Mouse (Mus musculus): ENCODE measurements around the gene Smarcd2. TPM values are rescaled to one million over a fixed set of nuclear protein-coding genes. Genes with fewer than 3 reads are reported as not detected.
A peak's percentile ranks its signal among the peaks of the same experiment; 100 is the strongest.

Gene Smarcd2
- total and polyA plus RNA-seq, 3 experiments = 94.3 to 116 (median 110) TPM

- Histone ChIP-seq H3K9me3 (replicated peaks; ENCODE audit: low read length) (no peaks in the 10 kb centered on the region), H3K27me3 (replicated peaks) (no peaks in the 10 kb centered on the region), H3K4me1 (ENCODE audit: control insufficient read depth in 1 of 2, insufficient read depth in 2 of 2) (peaks cover 42 to 82% of the 10 kb centered on the region in 2 experiments), H3K27ac (ENCODE audit: insufficient read depth, low read depth) (peak overlapping the region; percentile 99), H3K79me2 (replicated peaks; ENCODE audit: control insufficient read depth, extremely low read depth, insufficient read depth, poor library complexity, severe bottlenecking) (peaks cover 37% of the 10 kb centered on the region), H3K36me3 (replicated peaks in 1 of 2; ENCODE audit: control insufficient read depth in 1 of 2, insufficient read depth in 1 of 2, low read length in 1 of 2) (peaks cover 34 to 35% of the 10 kb centered on the region in 2 experiments), H3K4me2 (ENCODE audit: insufficient read depth, low read depth, poor library complexity, severe bottlenecking) (peak overlapping the region; percentile 55), H3K4me3 (replicated peaks in 1 of 3; ENCODE audit: low read depth in 2 of 3, low read length in 2 of 3, poor library complexity in 1 of 3) (peak overlapping the region; percentile 75 to 97 (median 97)), H3K9ac (ENCODE audit: insufficient read depth, low read depth) (peak overlapping the region; percentile 100)
- dilution Hi-C loops (cut with MboI; ENCODE audit: extremely low pct_ligation_motif_present, extremely low pct_unique_long_range_greater_than_20kb, low sequenced_read_pairs) (no loop called here), in situ Hi-C loops (cut with MboI; ENCODE audit: low pct_ligation_motif_present, low pct_unique_long_range_greater_than_20kb, low sequenced_read_pairs) (loop anchor here (25.0 kb wide), 1 partner anchor 449 kb away; the partner anchor contains the start of genes Milr1 and Pecam1)
- TF ChIP-seq GABPA (IDR thresholded peaks at IDR 0.05; ENCODE audit: insufficient replicate concordance, low read depth, low read length) (no peak), ZMIZ1 (IDR thresholded peaks at IDR 0.05; ENCODE audit: low read depth, low read length) (peak; percentile 56), CHD2 (IDR thresholded peaks at IDR 0.05; ENCODE audit: low read length) (peak; percentile 64), E2F4 (IDR thresholded peaks at IDR 0.05; ENCODE audit: insufficient replicate concordance, low read depth, low read length) (no peak), KAT2A (IDR thresholded peaks at IDR 0.05; ENCODE audit: insufficient replicate concordance, low read length) (0 out of 2 replicates have a peak, but pooled peaks have one; percentile 14), MAZ (IDR thresholded peaks at IDR 0.05; ENCODE audit: low read depth, low read length) (peak; percentile 81; the same call in 1 of the 2 replicates), EP300 (IDR thresholded peaks at IDR 0.05; ENCODE audit: low read length) (peak; percentile 70), MXI1 (IDR thresholded peaks at IDR 0.05; ENCODE audit: low read depth, low read length) (peak; percentile 63; the same call in 1 of the 2 replicates), USF1 (IDR thresholded peaks at IDR 0.05; ENCODE audit: low read depth, low read length) (no peak), MYC (IDR thresholded peaks at IDR 0.05; ENCODE audit: low read depth, low read length) (peak; percentile 60; the same call in 1 of the 2 replicates), SIN3A (IDR thresholded peaks at IDR 0.05; ENCODE audit: low read length) (peak; percentile 95), HCFC1 (IDR thresholded peaks at IDR 0.05; ENCODE audit: low read depth, low read length) (peak; percentile 54; the same call in 1 of the 2 replicates), MEF2A (IDR thresholded peaks at IDR 0.05; ENCODE audit: borderline replicate concordance, low read depth, low read length) (peak; percentile 27; the same call in 1 of the 2 replicates), NRF1 (IDR thresholded peaks at IDR 0.05; ENCODE audit: low read depth, low read length) (no peak), TCF12 (IDR thresholded peaks at IDR 0.05; ENCODE audit: low read depth, low read length) (peak; percentile 58; the same call in 1 of the 2 replicates), PAX5 (IDR thresholded peaks at IDR 0.05; ENCODE audit: low read length) (no peak), ETS1 (conservative IDR thresholded peaks at IDR 0.05; ENCODE audit: low read depth, low read length) (peak; percentile 54), ZC3H11A (IDR thresholded peaks at IDR 0.05; ENCODE audit: low read depth, low read length) (no peak), POLR2A (IDR thresholded peaks at IDR 0.05; ENCODE audit: low read depth, low read length) (peak; percentile 40; the same call in 1 of the 2 replicates), TBP (conservative IDR thresholded peaks at IDR 0.05; ENCODE audit: low read depth, low read length) (0 out of 2 replicates have a peak, but pooled peaks have one; percentile 42), ZKSCAN1 (IDR thresholded peaks at IDR 0.05; ENCODE audit: borderline replicate concordance, low read depth, low read length) (no peak), USF2 (conservative IDR thresholded peaks at IDR 0.05; ENCODE audit: low read depth, low read length) (no peak), ELF1 (IDR thresholded peaks at IDR 0.05; ENCODE audit: low read depth, low read length) (peak; percentile 94), UBTF (IDR thresholded peaks at IDR 0.05; ENCODE audit: low read depth, low read length) (peak; percentile 25; the same call in 1 of the 2 replicates), CHD1 (IDR thresholded peaks at IDR 0.05; ENCODE audit: low read depth, low read length) (peak; percentile 89; the same call in 1 of the 2 replicates), IRF4 (IDR thresholded peaks at IDR 0.05; ENCODE audit: low read depth, low read length) (peak; percentile 56; the same call in 1 of the 2 replicates), MAX (IDR thresholded peaks at IDR 0.05; ENCODE audit: low read length) (peak; percentile 54), NELFE (IDR thresholded peaks at IDR 0.05; ENCODE audit: low read depth, low read length) (peak; percentile 57)
- peak; percentile 72 for DNase-seq (ENCODE audit: extremely low read depth)
These were observed 40.8 kb upstream of the Smarcd2 start for GRCm38 (mm10) chr11:106313533-106313932.
